Mouse (Mus musculus) myocyte (in vitro differentiated cells): ENCODE data around the gene Gdf15. TPM values are rescaled to one million over a fixed set of nuclear protein-coding genes. Genes with fewer than 3 reads are reported as not detected.

Source experiments
- H3K27me3 ChIP-seq: one replicate; pipeline ENCODE4 v1.6.1; 2011; ENCODE audit not compliant: control insufficient read depth, insufficient read depth, insufficient read length
- H3K36me3 ChIP-seq: one replicate; pipeline ENCODE4 v1.6.1; 2011; ENCODE audit not compliant: control insufficient read depth, insufficient read depth
- H3K4me2 ChIP-seq: one replicate; pipeline ENCODE4 v1.6.1; 2011; ENCODE audit warnings: low read depth, control low read depth
- H3K4me3 ChIP-seq: one replicate; pipeline ENCODE4 v1.5.1; 2011; ENCODE audit warnings: mild to moderate bottlenecking, control low read depth, moderate library complexity
- H3K79me2 ChIP-seq: one replicate; pipeline ENCODE4 v1.6.1; 2011; ENCODE audit not compliant: control insufficient read depth, insufficient read depth
- H3ac ChIP-seq: one replicate; pipeline ENCODE4 v1.6.1; 2011; ENCODE audit not compliant: control insufficient read depth, insufficient read length
- CEBPB ChIP-seq: IDR thresholded peaks from 2 replicates; pipeline ENCODE4 v1.6.1; 2011; ENCODE audit warnings: mild to moderate bottlenecking, moderate library complexity; ENCODE audit not compliant: poor library complexity, insufficient read depth, severe bottlenecking
- E2F4 ChIP-seq: IDR thresholded peaks from one replicate; pipeline ENCODE4 v1.6.1; 2011; ENCODE audit warnings: mild to moderate bottlenecking, control low read depth, moderate library complexity; ENCODE audit not compliant: insufficient read depth
- MAX ChIP-seq: IDR thresholded peaks from one replicate; pipeline ENCODE4 v1.6.1; 2011; ENCODE audit warnings: low read depth, mild to moderate bottlenecking, control low read depth
- MYOD1 ChIP-seq, 3 experiments: IDR thresholded peaks; one replicate each; pipeline ENCODE4 v1.6.1; 2011; ENCODE audit warnings: control low read depth in 2 of 3, low read depth in 2 of 3, mild to moderate bottlenecking in 2 of 3, moderate library complexity in 1 of 3; ENCODE audit not compliant: insufficient read length in 2 of 3, control insufficient read depth in 1 of 3
- MYOG ChIP-seq, 3 experiments: IDR thresholded peaks; one replicate each; pipeline ENCODE4 v1.6.1; 2011; ENCODE audit warnings: control low read depth in 2 of 3, low read depth in 2 of 3, mild to moderate bottlenecking in 2 of 3; ENCODE audit not compliant: insufficient read length in 2 of 3, control insufficient read depth in 1 of 3, insufficient read depth in 1 of 3
- POLR2A ChIP-seq: IDR thresholded peaks from one replicate; pipeline ENCODE4 v1.6.1; 2011; ENCODE audit warnings: low read depth, mild to moderate bottlenecking, control low read depth, moderate library complexity; ENCODE audit not compliant: insufficient read length
- POLR2AphosphoS2 ChIP-seq: IDR thresholded peaks from one replicate; pipeline ENCODE4 v1.6.1; 2011; ENCODE audit warnings: low read depth, control low read depth; ENCODE audit not compliant: insufficient read length
- REST ChIP-seq: IDR thresholded peaks from one replicate; pipeline ENCODE4 v1.6.1; 2011; ENCODE audit warnings: mild to moderate bottlenecking, control low read depth, moderate library complexity; ENCODE audit not compliant: insufficient read depth, insufficient read length
- SRF ChIP-seq: IDR thresholded peaks from one replicate; pipeline ENCODE4 v1.6.1; 2011; ENCODE audit warnings: low read depth; ENCODE audit not compliant: control insufficient read depth, insufficient read length
- TCF12 ChIP-seq: IDR thresholded peaks from one replicate; pipeline ENCODE4 v1.6.1; 2011; ENCODE audit warnings: mild to moderate bottlenecking, control low read depth; ENCODE audit not compliant: poor library complexity, insufficient read depth, severe bottlenecking
- TCF3 ChIP-seq: IDR thresholded peaks from one replicate; pipeline ENCODE4 v1.6.1; 2011; ENCODE audit warnings: low read depth, control low read depth; ENCODE audit not compliant: insufficient read length
- USF1 ChIP-seq: IDR thresholded peaks from one replicate; pipeline ENCODE4 v1.6.1; 2011; ENCODE audit warnings: low read depth, mild to moderate bottlenecking, control low read depth, moderate library complexity
- polyA plus RNA-seq: library from polyadenylated mRNA; unstranded; fragments of >200 nt; fragmentation: generic; extraction: Trizol; gene quantifications from one replicate; pipeline ENCODE4 v1.2.1, GENCODE M21; 2012; ENCODE audit warnings: missing spikeins

Gdf15 gene
- polyA plus RNA-seq, 1 experiment = 54.1 TPM

- H3K4me2 ChIP-seq = no peak overlapping the region
- TF ChIP-seq POLR2AphosphoS2 = no peak
- TF ChIP-seq TCF3 = no peak
- no peak for TF ChIP-seq POLR2A
- no peak for TF ChIP-seq MYOG (IDR thresholded peaks at IDR 0.05; ENCODE audit: control insufficient read depth in 1 of 3, insufficient read depth in 1 of 3, insufficient read length in 2 of 3, low read depth in 2 of 3)
- TF ChIP-seq REST = no peak
- no peak for TF ChIP-seq E2F4
- no peak for TF ChIP-seq MAX
- no peak for TF ChIP-seq CEBPB
- TF ChIP-seq TCF12 = no peak
- no peak for TF ChIP-seq MYOD1 (IDR thresholded peaks at IDR 0.05; ENCODE audit: control insufficient read depth in 1 of 3, insufficient read length in 2 of 3, low read depth in 2 of 3)
- no peak for TF ChIP-seq USF1
- no peak for TF ChIP-seq SRF
- no peaks in the 10 kb centered on the region for H3K36me3 ChIP-seq
- peaks cover 6% of the 10 kb centered on the region for H3K79me2 ChIP-seq
- H3ac ChIP-seq = no peak overlapping the region
- H3K27me3 ChIP-seq = no peaks in the 10 kb centered on the region
- no peak overlapping the region for H3K4me3 ChIP-seq
These were observed 27.7 kb downstream of the Gdf15 start for GRCm38 (mm10) chr8:70604558-70604957.

- H3K36me3 ChIP-seq = no peaks in the 10 kb centered on the region
- no peaks in the 10 kb centered on the region for H3K27me3 ChIP-seq
- no peak overlapping the region for H3K4me2 ChIP-seq
- no peak overlapping the region for H3ac ChIP-seq
- no peaks in the 10 kb centered on the region for H3K79me2 ChIP-seq
- TF ChIP-seq POLR2AphosphoS2 (no peak), SRF (no peak), POLR2A (no peak), TCF12 (no peak), MYOD1 (IDR thresholded peaks at IDR 0.05; ENCODE audit: control insufficient read depth in 1 of 3, insufficient read length in 2 of 3, low read depth in 2 of 3) (no peak), USF1 (no peak), MAX (no peak), REST (no peak), CEBPB (no peak), TCF3 (no peak)
- H3K4me3 ChIP-seq = no peak overlapping the region
These were observed 30.0 kb downstream of the Gdf15 start for GRCm38 (mm10) chr8:70602139-70602811.

- no peak overlapping the region for H3K4me3 ChIP-seq
These were observed 31.0 kb downstream of the Gdf15 start for GRCm38 (mm10) chr8:70601271-70601649.

GRCm38 (mm10) chr8:70600473-70601270 is 31.6 kb downstream of the Gdf15 start:
- H3K79me2 ChIP-seq = no peaks in the 10 kb centered on the region
- no peak overlapping the region for H3ac ChIP-seq
- TF ChIP-seq MYOG (IDR thresholded peaks at IDR 0.05; ENCODE audit: control insufficient read depth in 1 of 3, insufficient read depth in 1 of 3, insufficient read length in 2 of 3, low read depth in 2 of 3) (peak; percentile 76 to 95 (median 77)), MAX (no peak), POLR2A (no peak), MYOD1 (IDR thresholded peaks at IDR 0.05; ENCODE audit: control insufficient read depth in 1 of 3, insufficient read length in 2 of 3, low read depth in 2 of 3) (peak in 2 of 3 experiments; percentile 57 to 85), TCF3 (no peak)
- no peak overlapping the region for H3K4me3 ChIP-seq
- H3K4me2 ChIP-seq = no peak overlapping the region
- H3K27me3 ChIP-seq = no peaks in the 10 kb centered on the region
- no peaks in the 10 kb centered on the region for H3K36me3 ChIP-seq

More at GRCm38 (mm10) chr8:70601271-70601649, 31.0 kb downstream of the Gdf15 start:
- no peaks in the 10 kb centered on the region for H3K79me2 ChIP-seq
- H3K4me2 ChIP-seq = no peak overlapping the region
- H3K27me3 ChIP-seq = no peaks in the 10 kb centered on the region
- no peaks in the 10 kb centered on the region for H3K36me3 ChIP-seq
- no peak overlapping the region for H3ac ChIP-seq
- TF ChIP-seq POLR2A (no peak), REST (no peak), MYOD1 (IDR thresholded peaks at IDR 0.05; ENCODE audit: control insufficient read depth in 1 of 3, insufficient read length in 2 of 3, low read depth in 2 of 3) (no peak), MAX (no peak), CEBPB (no peak), TCF3 (no peak), E2F4 (no peak), POLR2AphosphoS2 (no peak), USF1 (no peak), SRF (no peak), TCF12 (no peak), MYOG (IDR thresholded peaks at IDR 0.05; ENCODE audit: control insufficient read depth in 1 of 3, insufficient read depth in 1 of 3, insufficient read length in 2 of 3, low read depth in 2 of 3) (no peak)
